Mouse (Mus musculus) testis, adult 2 months (tissue): Measurements from ENCODE around the gene Acoxl. TPM values are rescaled to one million over a fixed set of nuclear protein-coding genes. Genes with fewer than 3 reads are reported as not detected.
A peak's percentile ranks its signal among the peaks of the same experiment; 100 is the strongest.

Experiments used
- H3K27ac ChIP-seq: fragments of 200-500 bp; 2 replicates; pipeline ENCODE4 v1.5.1; 2012; ENCODE audit warnings: low read depth, low read length; ENCODE audit not compliant: control insufficient read depth, insufficient read depth
- H3K27me3 ChIP-seq: fragments of 200-500 bp; 2 replicates; pipeline ENCODE4 v1.6.1; 2012; ENCODE audit warnings: mild to moderate bottlenecking, low read length, moderate library complexity; ENCODE audit not compliant: control insufficient read depth, insufficient read depth
- H3K36me3 ChIP-seq: fragments of 200-500 bp; 2 replicates; pipeline ENCODE4 v1.6.1; 2012; ENCODE audit warnings: mild to moderate bottlenecking, low read length; ENCODE audit not compliant: control insufficient read depth, insufficient read depth
- H3K4me1 ChIP-seq: fragments of 200-500 bp; 2 replicates; pipeline ENCODE4 v1.6.1; 2012; ENCODE audit warnings: low read length; ENCODE audit not compliant: control insufficient read depth, insufficient read depth
- H3K4me3 ChIP-seq: fragments of 200-500 bp; 2 replicates; pipeline ENCODE4 v1.5.1; 2012; ENCODE audit warnings: low read depth, mild to moderate bottlenecking, low read length, moderate library complexity, mixed read lengths; ENCODE audit not compliant: control insufficient read depth
- CTCF ChIP-seq: fragments of 200-500 bp; IDR thresholded peaks from 2 replicates; pipeline ENCODE4 v1.5.1; 2012; ENCODE audit warnings: low read depth, mild to moderate bottlenecking, inconsistent platforms, low read length, moderate library complexity; ENCODE audit not compliant: control insufficient read depth, insufficient read depth, insufficient replicate concordance
- POLR2A ChIP-seq: fragments of 200-500 bp; IDR thresholded peaks from 2 replicates; pipeline ENCODE4 v1.6.1; 2012; ENCODE audit warnings: low read depth, mild to moderate bottlenecking, inconsistent platforms, low read length, moderate library complexity; ENCODE audit not compliant: control insufficient read depth
- polyA plus RNA-seq: library from polyadenylated mRNA; depleted of rRNA; stranded (reverse); fragments of >200 nt; gene quantifications from 2 replicates; pipeline ENCODE4 v1.2.3, GENCODE M21; 2012

Gene Acoxl
- polyA plus RNA-seq, 1 experiment, result 0.07 TPM

DNA sequence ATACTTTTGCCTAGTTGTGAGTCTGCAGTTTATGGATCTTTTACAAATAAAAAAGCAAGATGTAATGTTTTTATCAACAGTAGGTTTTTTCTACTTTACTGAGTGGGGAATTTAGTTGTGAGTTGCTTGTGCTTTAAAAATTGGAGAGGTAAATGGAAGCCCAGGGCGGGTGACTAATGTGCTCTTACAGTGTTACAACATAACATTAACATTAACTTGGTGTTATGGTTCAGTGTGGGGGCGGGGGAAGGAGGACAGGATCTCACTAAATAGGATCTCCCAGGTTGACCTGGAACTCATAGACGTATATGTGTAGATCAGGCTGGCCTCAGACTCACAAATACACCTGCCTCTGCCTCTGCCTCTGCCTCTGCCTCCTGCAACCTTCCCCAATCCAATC is 306.8 kb downstream of the Acoxl start:
- H3K36me3 ChIP-seq, result no peaks in the 10 kb centered on the region
- H3K27me3 ChIP-seq, result no peaks in the 10 kb centered on the region
- H3K27ac ChIP-seq, result no peak overlapping the region
- no peaks in the 10 kb centered on the region for H3K4me1 ChIP-seq
- TF ChIP-seq CTCF (no peak), POLR2A (no peak)
- no peak overlapping the region for H3K4me3 ChIP-seq

DNA sequence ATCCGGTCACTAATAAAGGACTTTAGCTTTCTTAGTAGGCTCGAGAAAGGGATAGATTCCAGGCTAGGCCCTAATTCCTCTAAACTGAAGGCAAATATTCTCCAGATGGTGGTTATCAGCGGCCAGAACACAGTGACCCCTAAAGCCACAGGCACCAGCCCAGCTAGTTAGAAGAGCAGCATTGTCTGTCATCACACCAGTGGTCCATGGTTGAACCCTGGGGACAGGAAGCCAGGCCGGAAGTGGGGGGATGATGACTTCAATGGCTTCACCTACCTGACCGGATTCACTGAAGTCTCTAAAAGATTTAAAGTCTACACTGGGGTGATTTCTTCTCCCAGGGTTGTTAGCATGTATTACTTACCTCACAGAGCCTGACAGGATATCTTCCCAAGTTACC is 310.9 kb downstream of the Acoxl start:
- no peaks in the 10 kb centered on the region for H3K4me1 ChIP-seq
- H3K27me3 ChIP-seq, result no peaks in the 10 kb centered on the region
- no peak overlapping the region for H3K4me3 ChIP-seq
- TF ChIP-seq POLR2A (no peak), CTCF (no peak)
- no peak overlapping the region for H3K27ac ChIP-seq
- no peaks in the 10 kb centered on the region for H3K36me3 ChIP-seq

DNA sequence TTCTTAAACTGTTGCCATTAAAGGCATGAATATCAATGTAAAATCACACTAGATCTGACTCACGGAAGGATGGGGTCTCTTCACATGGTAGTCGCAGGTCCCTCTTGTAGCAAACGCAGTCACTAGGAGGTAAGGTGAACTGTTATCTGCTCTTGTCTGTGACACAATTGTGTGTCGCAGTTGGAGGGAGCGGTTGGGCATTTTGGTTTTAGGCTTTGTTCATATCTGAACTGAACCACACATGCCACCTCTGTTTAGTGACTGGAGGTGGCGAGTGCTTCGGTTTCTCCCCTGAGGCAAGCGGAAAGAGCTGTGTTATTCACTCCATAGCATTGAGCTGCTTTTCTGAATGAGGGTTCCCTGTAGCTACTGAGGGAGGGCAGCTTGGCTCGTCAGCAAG is 313.5 kb downstream of the Acoxl start:
- H3K27ac ChIP-seq, result no peak overlapping the region
- no peaks in the 10 kb centered on the region for H3K4me1 ChIP-seq
- H3K4me3 ChIP-seq, result no peak overlapping the region
- H3K27me3 ChIP-seq, result no peaks in the 10 kb centered on the region
- no peak for TF ChIP-seq CTCF
- no peak for TF ChIP-seq POLR2A
- H3K36me3 ChIP-seq, result no peaks in the 10 kb centered on the region

DNA sequence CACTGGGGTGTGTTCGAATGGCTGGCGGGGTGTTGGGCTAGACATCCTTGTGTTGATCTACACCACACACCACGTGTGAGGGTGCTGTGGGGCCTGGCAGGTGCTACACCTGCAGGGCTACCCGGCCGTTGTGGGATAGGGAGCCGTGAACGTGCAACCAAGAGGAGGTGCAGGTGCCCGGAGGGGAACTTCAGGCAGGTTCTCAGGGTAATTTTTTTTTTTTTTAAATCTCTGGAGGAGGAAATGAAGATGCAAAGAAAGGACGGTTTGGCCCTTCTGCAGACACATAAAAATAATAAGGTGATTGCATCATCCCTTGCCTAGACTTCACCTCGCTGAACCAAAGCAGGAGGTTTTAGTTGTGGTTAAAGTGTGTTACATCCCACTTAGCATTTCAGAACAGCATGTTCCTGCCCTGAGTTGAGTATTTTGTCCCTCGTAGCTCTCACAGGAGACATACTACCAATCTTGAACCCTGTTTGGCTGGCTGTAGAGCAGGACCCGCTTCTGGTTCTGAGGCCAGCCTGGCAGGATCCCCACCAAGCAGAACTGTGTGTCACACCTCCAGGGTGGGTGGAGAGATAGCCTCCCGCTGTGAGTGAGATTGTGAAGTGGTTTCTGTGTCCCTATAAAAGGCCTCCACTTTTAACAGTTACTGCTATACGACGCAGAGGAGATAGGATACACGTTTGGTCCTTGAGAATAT is 314.3 kb downstream of the Acoxl start:
- TF ChIP-seq CTCF (no peak), POLR2A (no peak)
- no peak overlapping the region for H3K4me3 ChIP-seq
- no peaks in the 10 kb centered on the region for H3K27me3 ChIP-seq
- H3K27ac ChIP-seq, result no peak overlapping the region
- no peaks in the 10 kb centered on the region for H3K4me1 ChIP-seq
- H3K36me3 ChIP-seq, result no peaks in the 10 kb centered on the region

DNA sequence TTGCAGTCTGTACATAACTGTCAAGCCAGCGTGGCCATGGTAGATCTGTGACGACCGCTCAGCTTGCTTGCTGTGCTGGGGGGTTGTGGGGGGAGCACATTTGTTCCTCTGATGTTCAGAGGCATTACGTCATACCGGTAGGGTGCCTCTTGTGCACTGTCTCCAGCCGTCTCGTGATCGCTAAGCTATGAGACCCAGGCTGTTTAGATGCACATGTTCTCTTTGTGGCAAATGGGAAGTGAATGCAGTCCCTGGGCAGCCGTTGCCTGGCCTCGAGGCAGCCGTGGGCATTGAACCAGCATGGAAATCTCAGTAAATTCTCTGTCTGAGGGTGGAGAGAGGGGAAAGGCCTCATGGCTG is 314.9 kb downstream of the Acoxl start:
- H3K27ac ChIP-seq, result peak overlapping the region; percentile 22; the same call in 1 of the 2 replicates
- H3K36me3 ChIP-seq, result no peaks in the 10 kb centered on the region
- no peaks in the 10 kb centered on the region for H3K27me3 ChIP-seq
- no peak overlapping the region for H3K4me3 ChIP-seq
- TF ChIP-seq CTCF, result no peak
- no peak for TF ChIP-seq POLR2A
- H3K4me1 ChIP-seq, result no peaks in the 10 kb centered on the region

DNA sequence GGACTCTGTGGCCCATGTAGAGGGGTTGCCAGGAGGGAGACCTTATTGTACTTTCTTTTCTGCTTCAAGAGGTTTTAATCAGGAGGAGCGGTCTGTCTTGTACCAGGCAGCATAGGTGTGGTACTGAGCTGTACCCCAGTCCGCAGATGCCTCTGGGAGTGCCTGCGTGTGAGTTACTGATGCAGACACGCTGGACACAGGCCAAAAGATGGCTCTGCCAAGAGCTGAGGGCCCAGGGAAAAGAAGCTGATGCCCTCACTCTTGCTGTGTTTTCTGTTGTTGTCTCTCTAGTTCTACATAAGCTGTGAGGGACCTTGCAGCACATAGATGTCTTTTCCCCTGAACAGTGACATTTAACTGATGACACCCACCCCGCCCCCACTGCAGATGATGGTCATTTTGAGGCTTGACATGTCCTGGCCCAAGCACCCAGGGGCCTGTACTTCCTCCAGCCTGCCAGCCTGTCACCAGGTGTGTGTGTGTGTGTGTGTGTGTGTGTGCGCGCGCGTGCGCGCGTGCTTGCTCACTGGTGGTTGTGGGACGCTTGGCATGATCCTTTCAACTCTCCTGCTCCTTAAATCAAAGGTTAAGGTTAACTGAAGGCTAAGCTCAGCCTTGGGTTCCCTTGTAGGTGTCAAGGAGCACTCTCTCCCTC is 316.9 kb downstream of the Acoxl start:
- Histone ChIP-seq H3K4me1 (no peaks in the 10 kb centered on the region), H3K27ac (no peak overlapping the region), H3K4me3 (no peak overlapping the region), H3K36me3 (no peaks in the 10 kb centered on the region), H3K27me3 (no peaks in the 10 kb centered on the region)
- TF ChIP-seq POLR2A (no peak), CTCF (no peak)

DNA sequence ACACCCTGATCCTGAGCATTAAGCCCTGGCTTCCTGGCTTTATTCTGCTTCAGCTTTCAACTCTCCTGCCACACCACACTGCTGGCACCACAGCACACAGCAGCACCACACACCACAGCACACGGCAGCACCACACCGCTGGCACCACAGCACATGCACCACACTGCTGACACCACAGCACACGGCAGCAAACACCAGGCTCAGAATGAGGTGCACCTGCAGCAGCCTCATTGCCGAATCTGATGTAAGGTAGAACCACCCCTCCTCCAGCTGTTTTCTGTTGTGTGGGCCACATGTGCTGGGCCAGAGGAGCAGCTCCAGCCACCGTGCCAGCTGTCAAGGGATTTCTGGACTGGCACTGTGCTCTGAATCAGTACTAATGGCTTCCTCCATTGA is 317.4 kb downstream of the Acoxl start:
- Histone ChIP-seq H3K4me1 (no peaks in the 10 kb centered on the region), H3K36me3 (no peaks in the 10 kb centered on the region), H3K27ac (no peak overlapping the region), H3K27me3 (no peaks in the 10 kb centered on the region), H3K4me3 (no peak overlapping the region)
- TF ChIP-seq CTCF, result no peak
- TF ChIP-seq POLR2A, result no peak
